Mouse (Mus musculus): ENCODE results near the gene Hivep2. TPM values are rescaled to one million over a fixed set of nuclear protein-coding genes. Genes with fewer than 3 reads are reported as not detected.

The Hivep2 gene
- 8.7 and 10.7 TPM in 2 replicates for polyA plus RNA-seq (2012; rRNA removed)

- Histone ChIP-seq H3K27ac (ENCODE audit: insufficient read depth, low read length) (peak within 1 kb of the TSS; percentile 97), H3K4me3 (ENCODE audit: extremely low read depth, insufficient read depth, insufficient read length) (peak within 1 kb of the TSS; percentile 97), H3K4me1 (ENCODE audit: control insufficient read depth, insufficient read depth, insufficient read length) (peaks cover 5% of the 10 kb centered on the region; the same call in 1 of the 2 replicates), H3K27me3 (ENCODE audit: control insufficient read depth, insufficient read depth, low read length) (no peaks in the 10 kb centered on the region), H3K36me3 (ENCODE audit: control insufficient read depth, insufficient read depth, low read length) (no peaks in the 10 kb centered on the region)
- under 1% methylated on average over 65 of the region's 67 CpGs for WGBS
- DNase-seq (ENCODE audit: low read depth in 1 of 2, low spot score in 2 of 2) = peak; percentile 37 to 59
- TF ChIP-seq CTCF (IDR thresholded peaks at IDR 0.05; ENCODE audit: extremely low read depth, insufficient read depth, insufficient read length, insufficient replicate concordance) = no peak
- TF ChIP-seq POLR2A (IDR thresholded peaks at IDR 0.05; ENCODE audit: low read depth, low read length) = no peak
Observed at GRCm38 (mm10) chr10:13965974-13966829, at the start of gene Hivep2. Gene Hivep2 (plus strand): TSS chr10:13966075.

GRCm38 (mm10) chr10:13916645-13917342 lies 49.1 kb upstream of the Hivep2 start:
- Histone ChIP-seq H3K27ac (ENCODE audit: insufficient read depth, low read length) (no peak overlapping the region), H3K4me1 (ENCODE audit: control insufficient read depth, insufficient read depth, insufficient read length) (no peaks in the 10 kb centered on the region), H3K4me3 (ENCODE audit: extremely low read depth, insufficient read depth, insufficient read length) (no peak overlapping the region), H3K36me3 (ENCODE audit: control insufficient read depth, insufficient read depth, low read length) (no peaks in the 10 kb centered on the region), H3K27me3 (ENCODE audit: control insufficient read depth, insufficient read depth, low read length) (no peaks in the 10 kb centered on the region)
- no peak for DNase-seq (ENCODE audit: low read depth in 1 of 2, low spot score in 2 of 2)
- no peak for TF ChIP-seq POLR2A (IDR thresholded peaks at IDR 0.05; ENCODE audit: low read depth, low read length)
- no peak for TF ChIP-seq CTCF (IDR thresholded peaks at IDR 0.05; ENCODE audit: extremely low read depth, insufficient read depth, insufficient read length, insufficient replicate concordance)
- 87% methylated on average over 12 of the region's 12 CpGs for WGBS

DNA sequence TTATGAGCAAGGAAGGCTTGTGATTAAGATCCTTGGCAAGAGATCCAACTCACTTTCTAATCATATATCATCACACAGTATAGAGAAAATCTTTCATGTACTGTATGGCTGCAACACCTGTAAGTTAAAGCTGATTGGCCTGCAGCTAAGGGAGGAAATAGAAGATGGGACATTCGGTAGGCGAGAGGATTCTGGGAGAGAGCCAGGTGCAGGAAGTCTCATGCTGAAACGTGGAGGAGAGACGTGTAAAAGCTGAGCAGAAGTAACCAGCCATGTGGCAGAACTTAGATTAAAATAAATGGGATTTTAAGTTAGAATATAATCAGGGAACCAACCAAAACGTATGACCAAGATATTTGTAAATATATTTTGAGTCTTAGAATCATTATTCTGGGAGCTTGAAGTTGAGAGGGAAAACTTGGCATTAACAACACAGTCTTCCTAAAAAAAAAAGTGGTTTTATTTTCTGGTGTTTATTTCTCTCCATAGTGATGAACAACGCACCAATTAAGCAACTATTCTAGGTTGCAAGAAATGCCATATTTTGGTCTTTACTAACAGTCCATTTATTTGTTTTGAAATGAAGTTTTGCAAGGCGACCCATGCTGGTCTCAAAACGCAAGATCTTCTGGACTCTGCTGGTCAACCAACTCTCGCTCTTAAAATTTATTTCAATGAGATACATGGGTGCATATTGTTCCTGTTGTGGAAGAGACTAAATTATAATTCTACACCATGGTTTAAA lies 44.1 kb upstream of the Hivep2 start:
- 72% methylated on average over 9 of the region's 9 CpGs for WGBS
- no peaks in the 10 kb centered on the region for H3K36me3 ChIP-seq (ENCODE audit: control insufficient read depth, insufficient read depth, low read length)
- H3K27me3 ChIP-seq (ENCODE audit: control insufficient read depth, insufficient read depth, low read length) = no peaks in the 10 kb centered on the region
- no peaks in the 10 kb centered on the region for H3K4me1 ChIP-seq (ENCODE audit: control insufficient read depth, insufficient read depth, insufficient read length)
- no peak for DNase-seq (ENCODE audit: low read depth in 1 of 2, low spot score in 2 of 2)
- no peak overlapping the region for H3K27ac ChIP-seq (ENCODE audit: insufficient read depth, low read length)
- no peak for TF ChIP-seq POLR2A (IDR thresholded peaks at IDR 0.05; ENCODE audit: low read depth, low read length)
- TF ChIP-seq CTCF (IDR thresholded peaks at IDR 0.05; ENCODE audit: extremely low read depth, insufficient read depth, insufficient read length, insufficient replicate concordance) = no peak
- no peak overlapping the region for H3K4me3 ChIP-seq (ENCODE audit: extremely low read depth, insufficient read depth, insufficient read length)

DNA sequence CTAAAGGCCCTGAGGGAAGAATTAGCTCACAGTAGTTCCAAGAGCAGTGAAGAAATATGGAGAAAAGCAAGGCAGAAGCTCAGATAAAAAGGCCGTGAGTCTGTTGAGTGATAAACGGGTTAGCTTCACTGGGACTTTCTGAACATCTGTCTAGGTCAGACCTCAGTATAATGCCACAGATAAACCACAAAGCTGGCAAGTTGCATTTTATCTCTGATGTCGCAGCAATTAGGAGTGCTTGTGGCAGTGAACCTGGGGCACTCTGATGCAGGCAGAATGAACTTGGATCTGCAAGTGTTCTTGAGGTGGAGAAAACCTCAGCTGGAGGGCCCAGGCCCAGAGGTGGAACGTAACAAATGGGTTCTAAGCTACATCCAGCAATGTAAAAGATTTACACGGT lies 36.6 kb upstream of the Hivep2 start:
- Histone ChIP-seq H3K27me3 (ENCODE audit: control insufficient read depth, insufficient read depth, low read length) (no peaks in the 10 kb centered on the region), H3K4me3 (ENCODE audit: extremely low read depth, insufficient read depth, insufficient read length) (no peak overlapping the region), H3K36me3 (ENCODE audit: control insufficient read depth, insufficient read depth, low read length) (no peaks in the 10 kb centered on the region), H3K4me1 (ENCODE audit: control insufficient read depth, insufficient read depth, insufficient read length) (no peaks in the 10 kb centered on the region), H3K27ac (ENCODE audit: insufficient read depth, low read length) (no peak overlapping the region)
- DNase-seq (ENCODE audit: low read depth in 1 of 2, low spot score in 2 of 2) = no peak
- no peak for TF ChIP-seq CTCF (IDR thresholded peaks at IDR 0.05; ENCODE audit: extremely low read depth, insufficient read depth, insufficient read length, insufficient replicate concordance)
- no peak for TF ChIP-seq POLR2A (IDR thresholded peaks at IDR 0.05; ENCODE audit: low read depth, low read length)
- 48% methylated on average over 5 of the region's 5 CpGs for WGBS

GRCm38 (mm10) chr10:13932147-13932546 lies 33.7 kb upstream of the Hivep2 start:
- 63% methylated on average over 3 of the region's 3 CpGs for WGBS
- TF ChIP-seq POLR2A (IDR thresholded peaks at IDR 0.05; ENCODE audit: low read depth, low read length) (no peak), CTCF (IDR thresholded peaks at IDR 0.05; ENCODE audit: extremely low read depth, insufficient read depth, insufficient read length, insufficient replicate concordance) (no peak)
- no peaks in the 10 kb centered on the region for H3K4me1 ChIP-seq (ENCODE audit: control insufficient read depth, insufficient read depth, insufficient read length)
- H3K4me3 ChIP-seq (ENCODE audit: extremely low read depth, insufficient read depth, insufficient read length) = no peak overlapping the region
- H3K27ac ChIP-seq (ENCODE audit: insufficient read depth, low read length) = no peak overlapping the region
- DNase-seq (ENCODE audit: low read depth in 1 of 2, low spot score in 2 of 2) = no peak
- H3K36me3 ChIP-seq (ENCODE audit: control insufficient read depth, insufficient read depth, low read length) = no peaks in the 10 kb centered on the region
- no peaks in the 10 kb centered on the region for H3K27me3 ChIP-seq (ENCODE audit: control insufficient read depth, insufficient read depth, low read length)

- Histone ChIP-seq H3K4me3 (ENCODE audit: extremely low read depth, insufficient read depth, insufficient read length) (no peak overlapping the region), H3K4me1 (ENCODE audit: control insufficient read depth, insufficient read depth, insufficient read length) (no peaks in the 10 kb centered on the region), H3K36me3 (ENCODE audit: control insufficient read depth, insufficient read depth, low read length) (no peaks in the 10 kb centered on the region), H3K27me3 (ENCODE audit: control insufficient read depth, insufficient read depth, low read length) (no peaks in the 10 kb centered on the region), H3K27ac (ENCODE audit: insufficient read depth, low read length) (no peak overlapping the region)
- DNase-seq (ENCODE audit: low read depth in 1 of 2, low spot score in 2 of 2) = no peak
- WGBS = 55% methylated on average over 7 of the region's 7 CpGs
- TF ChIP-seq CTCF (IDR thresholded peaks at IDR 0.05; ENCODE audit: extremely low read depth, insufficient read depth, insufficient read length, insufficient replicate concordance) (no peak), POLR2A (IDR thresholded peaks at IDR 0.05; ENCODE audit: low read depth, low read length) (no peak)
Observed at GRCm38 (mm10) chr10:13933320-13933719, 32.6 kb upstream of the Hivep2 start.

Measured in spleen, adult 2 months (tissue).